Mouse (Mus musculus): Measurements from ENCODE around the gene Grik3. TPM values are rescaled to one million over a fixed set of nuclear protein-coding genes. Genes with fewer than 3 reads are reported as not detected.

Gene Grik3
- total and polyA plus RNA-seq, 2 experiments from 2014 or later, result 0.07 to 0.11 TPM

GRCm38 (mm10) chr4:125583272-125583671 is 92.8 kb downstream of the Grik3 start:
- Histone ChIP-seq H3K4me3 (ENCODE audit: low read depth, low read length) (no peak overlapping the region), H3K4me2 (ENCODE audit: low read depth, low read length) (no peak overlapping the region), H3K27me3 (ENCODE audit: control insufficient read depth, insufficient read depth, low read length) (no peaks in the 10 kb centered on the region), H3K36me3 (replicated peaks; ENCODE audit: control insufficient read depth, insufficient read depth, low read length) (no peaks in the 10 kb centered on the region), H3K9ac (replicated peaks; ENCODE audit: low read depth, low read length) (no peak overlapping the region), H3K27ac (ENCODE audit: low read depth) (no peak overlapping the region), H3K9me3 (replicated peaks; ENCODE audit: control insufficient read depth, low read length) (no peaks in the 10 kb centered on the region), H3K4me1 (ENCODE audit: control insufficient read depth, insufficient read depth) (no peaks in the 10 kb centered on the region; the same call in 1 of the 2 replicates)
- ATAC-seq (ENCODE audit: insufficient read depth, low read depth), result no peak
- WGBS, result 60% methylated on average over 9 of the region's 9 CpGs
- no peak for DNase-seq (ENCODE audit: low spot score)
- TF ChIP-seq CTCF (IDR thresholded peaks at IDR 0.05; ENCODE audit: low read depth), result no peak
- no peak for TF ChIP-seq EP300 (IDR thresholded peaks at IDR 0.05; ENCODE audit: low read depth)

- no peak overlapping the region for H3K4me2 ChIP-seq (ENCODE audit: low read depth, low read length)
- H3K27ac ChIP-seq (ENCODE audit: low read depth), result no peak overlapping the region
- WGBS, result 55% methylated on average over 4 of the region's 4 CpGs
- no peaks in the 10 kb centered on the region; the same call in 1 of the 2 replicates for H3K4me1 ChIP-seq (ENCODE audit: control insufficient read depth, insufficient read depth)
- no peak for TF ChIP-seq CTCF (IDR thresholded peaks at IDR 0.05; ENCODE audit: low read depth)
- TF ChIP-seq EP300 (IDR thresholded peaks at IDR 0.05; ENCODE audit: low read depth), result no peak
- ATAC-seq (ENCODE audit: insufficient read depth, low read depth) (no peak), DNase-seq (ENCODE audit: low spot score) (no peak)
- no peaks in the 10 kb centered on the region for H3K9me3 ChIP-seq (replicated peaks; ENCODE audit: control insufficient read depth, low read length)
- no peak overlapping the region for H3K4me3 ChIP-seq (ENCODE audit: low read depth, low read length)
- H3K36me3 ChIP-seq (replicated peaks; ENCODE audit: control insufficient read depth, insufficient read depth, low read length), result no peaks in the 10 kb centered on the region
- H3K27me3 ChIP-seq (ENCODE audit: control insufficient read depth, insufficient read depth, low read length), result no peaks in the 10 kb centered on the region
- no peak overlapping the region for H3K9ac ChIP-seq (replicated peaks; ENCODE audit: low read depth, low read length)
These were observed 93.4 kb downstream of the Grik3 start for GRCm38 (mm10) chr4:125583935-125584334.

- Histone ChIP-seq H3K36me3 (replicated peaks; ENCODE audit: control insufficient read depth, insufficient read depth, low read length) (no peaks in the 10 kb centered on the region), H3K4me3 (ENCODE audit: low read depth, low read length) (no peak overlapping the region), H3K9me3 (replicated peaks; ENCODE audit: control insufficient read depth, low read length) (no peaks in the 10 kb centered on the region), H3K27me3 (ENCODE audit: control insufficient read depth, insufficient read depth, low read length) (no peaks in the 10 kb centered on the region), H3K9ac (replicated peaks; ENCODE audit: low read depth, low read length) (no peak overlapping the region), H3K4me1 (ENCODE audit: control insufficient read depth, insufficient read depth) (no peaks in the 10 kb centered on the region; the same call in 1 of the 2 replicates), H3K4me2 (ENCODE audit: low read depth, low read length) (no peak overlapping the region), H3K27ac (ENCODE audit: low read depth) (no peak overlapping the region)
- TF ChIP-seq CTCF (IDR thresholded peaks at IDR 0.05; ENCODE audit: low read depth) (no peak), EP300 (IDR thresholded peaks at IDR 0.05; ENCODE audit: low read depth) (no peak)
- WGBS, result 76% methylated on average over 3 of the region's 3 CpGs
- DNase-seq (ENCODE audit: low spot score), result no peak
- no peak for ATAC-seq (ENCODE audit: insufficient read depth, low read depth)
These were observed 94.2 kb downstream of the Grik3 start for GRCm38 (mm10) chr4:125584676-125585075.

DNA sequence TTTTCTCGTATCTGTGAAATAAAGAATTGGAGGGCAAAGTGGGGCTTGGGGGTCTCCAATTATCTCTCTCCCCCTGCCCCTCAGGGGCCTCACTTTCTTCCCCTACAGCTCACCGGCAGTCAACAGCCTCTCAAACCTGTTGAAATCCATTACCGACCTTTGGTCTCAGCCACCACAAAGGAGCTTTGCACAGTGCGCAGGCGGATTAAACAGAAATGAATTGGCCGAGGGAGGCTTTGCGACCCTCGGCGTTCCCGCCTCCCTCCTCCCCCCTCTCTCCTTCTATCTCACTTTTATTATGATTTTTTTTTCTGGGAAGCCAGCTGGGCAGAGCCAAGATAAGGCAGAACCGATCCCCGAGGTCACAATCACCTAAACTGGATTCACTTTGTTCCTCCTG is 97.1 kb downstream of the Grik3 start:
- no peak for ATAC-seq (ENCODE audit: insufficient read depth, low read depth)
- H3K4me2 ChIP-seq (ENCODE audit: low read depth, low read length), result no peak overlapping the region
- H3K9ac ChIP-seq (replicated peaks; ENCODE audit: low read depth, low read length), result no peak overlapping the region
- no peaks in the 10 kb centered on the region for H3K9me3 ChIP-seq (replicated peaks; ENCODE audit: control insufficient read depth, low read length)
- H3K27me3 ChIP-seq (ENCODE audit: control insufficient read depth, insufficient read depth, low read length), result no peaks in the 10 kb centered on the region
- no peak for DNase-seq (ENCODE audit: low spot score)
- no peak overlapping the region for H3K27ac ChIP-seq (ENCODE audit: low read depth)
- no peaks in the 10 kb centered on the region for H3K36me3 ChIP-seq (replicated peaks; ENCODE audit: control insufficient read depth, insufficient read depth, low read length)
- no peak overlapping the region for H3K4me3 ChIP-seq (ENCODE audit: low read depth, low read length)
- WGBS, result 19% methylated on average over 12 of the region's 12 CpGs
- H3K4me1 ChIP-seq (ENCODE audit: control insufficient read depth, insufficient read depth), result no peaks in the 10 kb centered on the region; the same call in 1 of the 2 replicates
- TF ChIP-seq CTCF (IDR thresholded peaks at IDR 0.05; ENCODE audit: low read depth) (no peak), EP300 (IDR thresholded peaks at IDR 0.05; ENCODE audit: low read depth) (no peak)

DNA sequence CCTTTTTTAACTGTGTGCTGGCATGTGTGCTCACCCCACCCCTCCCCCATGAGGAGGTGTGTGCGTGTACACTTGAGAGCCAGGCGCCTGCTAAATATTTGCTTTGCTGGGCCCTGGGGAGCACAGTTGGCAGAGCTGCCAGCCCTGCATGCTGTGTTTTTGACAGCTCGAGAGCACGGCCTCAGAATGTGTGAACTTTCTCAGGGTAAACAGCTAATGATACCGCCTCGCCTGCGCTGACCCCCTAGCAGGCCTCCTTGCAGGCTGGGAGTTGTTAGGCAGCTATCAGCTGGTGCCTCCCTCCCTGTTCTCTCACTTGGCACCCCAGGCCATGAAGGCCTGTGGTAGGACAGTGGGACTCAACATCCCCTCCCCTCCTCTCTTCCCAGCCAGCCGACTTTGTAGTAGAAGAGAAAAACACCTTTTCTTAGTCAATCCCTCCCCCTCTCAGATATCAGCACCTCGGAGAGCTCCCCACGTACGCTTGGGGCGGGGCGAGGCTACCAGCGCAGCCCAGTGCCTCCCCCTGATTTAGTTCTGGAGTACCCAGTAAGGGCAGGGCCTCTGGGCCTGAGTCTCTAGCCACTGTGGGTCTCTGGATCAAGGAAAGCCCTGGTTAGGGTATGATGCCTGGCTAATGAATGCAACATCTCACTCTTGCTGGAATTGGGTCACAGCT is 99.9 kb downstream of the Grik3 start:
- no peak overlapping the region for H3K27ac ChIP-seq (ENCODE audit: low read depth)

DNA sequence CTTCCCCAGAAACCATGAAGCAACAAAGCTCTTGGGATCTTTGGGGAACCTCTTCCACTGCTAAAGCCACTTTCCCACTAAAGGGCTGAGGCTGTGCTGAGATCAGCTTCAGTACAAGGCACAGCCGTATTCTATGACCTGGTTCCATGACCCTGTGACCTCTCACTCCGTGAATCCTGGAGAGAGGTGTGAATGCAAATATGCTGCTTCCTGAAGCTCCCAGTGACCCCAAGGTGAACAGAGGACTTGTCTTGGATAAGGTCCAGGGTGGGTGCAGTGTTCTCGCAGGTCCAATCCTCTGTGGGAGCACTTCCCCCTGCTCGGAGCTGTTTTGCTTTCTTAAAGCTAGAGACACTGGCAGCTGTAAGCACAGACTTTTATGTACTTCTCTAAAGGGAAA is 102.2 kb downstream of the Grik3 start:
- no peaks in the 10 kb centered on the region for H3K4me1 ChIP-seq (ENCODE audit: control insufficient read depth, insufficient read depth)
- H3K4me3 ChIP-seq (ENCODE audit: low read depth, low read length), result no peak overlapping the region
- no peaks in the 10 kb centered on the region for H3K9me3 ChIP-seq (replicated peaks; ENCODE audit: control insufficient read depth, low read length)
- ATAC-seq (ENCODE audit: insufficient read depth, low read depth) (no peak), DNase-seq (ENCODE audit: low spot score) (no peak)
- TF ChIP-seq CTCF (IDR thresholded peaks at IDR 0.05; ENCODE audit: low read depth) (no peak), EP300 (IDR thresholded peaks at IDR 0.05; ENCODE audit: low read depth) (no peak)
- H3K36me3 ChIP-seq (replicated peaks; ENCODE audit: control insufficient read depth, insufficient read depth, low read length), result no peaks in the 10 kb centered on the region
- peaks cover under 1% of the 10 kb centered on the region; the same call in 1 of the 2 replicates for H3K27me3 ChIP-seq (ENCODE audit: control insufficient read depth, insufficient read depth, low read length)
- H3K27ac ChIP-seq (ENCODE audit: low read depth), result no peak overlapping the region
- no peak overlapping the region for H3K9ac ChIP-seq (replicated peaks; ENCODE audit: low read depth, low read length)
- 25% methylated on average over 4 of the region's 4 CpGs for WGBS
- no peak overlapping the region for H3K4me2 ChIP-seq (ENCODE audit: low read depth, low read length)

More for the DNA sequence above, 99.9 kb downstream of the Grik3 start:
- peak; percentile 71 for ATAC-seq (ENCODE audit: insufficient read depth, low read depth)
- H3K4me3 ChIP-seq (ENCODE audit: low read depth, low read length), result no peak overlapping the region
- peak; percentile 37 for DNase-seq (ENCODE audit: low spot score)
- WGBS, result 3% methylated on average over 14 of the region's 14 CpGs
- H3K9ac ChIP-seq (replicated peaks; ENCODE audit: low read depth, low read length), result no peak overlapping the region
- no peaks in the 10 kb centered on the region for H3K4me1 ChIP-seq (ENCODE audit: control insufficient read depth, insufficient read depth)
- peak; percentile 2; the same call in 1 of the 2 replicates for TF ChIP-seq CTCF (IDR thresholded peaks at IDR 0.05; ENCODE audit: low read depth)
- TF ChIP-seq EP300 (IDR thresholded peaks at IDR 0.05; ENCODE audit: low read depth), result no peak
- no peaks in the 10 kb centered on the region for H3K9me3 ChIP-seq (replicated peaks; ENCODE audit: control insufficient read depth, low read length)
- no peaks in the 10 kb centered on the region for H3K27me3 ChIP-seq (ENCODE audit: control insufficient read depth, insufficient read depth, low read length)
- H3K4me2 ChIP-seq (ENCODE audit: low read depth, low read length), result no peak overlapping the region
- no peaks in the 10 kb centered on the region for H3K36me3 ChIP-seq (replicated peaks; ENCODE audit: control insufficient read depth, insufficient read depth, low read length)
